Mouse (Mus musculus) megakaryocyte, embryonic 14.5 days (primary cell): ENCODE measurements around the gene Cdc42bpg. TPM values are rescaled to one million over a fixed set of nuclear protein-coding genes. Genes with fewer than 3 reads are reported as not detected.

Experiments used
- H3K27me3 ChIP-seq: replicated peaks from 2 replicates; pipeline ENCODE3; 2012; ENCODE audit warnings: inconsistent platforms
- H3K36me3 ChIP-seq: replicated peaks from 2 replicates; pipeline ENCODE3; 2012; ENCODE audit warnings: low read length, inconsistent platforms, mixed read lengths
- H3K4me1 ChIP-seq: 2 replicates; pipeline ENCODE4 v1.6.1; 2012; ENCODE audit warnings: inconsistent platforms
- H3K4me3 ChIP-seq: replicated peaks from 2 replicates; pipeline ENCODE3; 2012; ENCODE audit warnings: moderate library complexity, mild to moderate bottlenecking, inconsistent platforms
- H3K9me3 ChIP-seq: 2 replicates; pipeline ENCODE4 v1.6.1; 2012; ENCODE audit warnings: inconsistent platforms
- FLI1 ChIP-seq: IDR thresholded peaks from 2 replicates; pipeline ENCODE4 v1.6.1; 2012; ENCODE audit warnings: low read length, inconsistent platforms, mixed read lengths
- GATA1 ChIP-seq: IDR thresholded peaks from 3 replicates; pipeline ENCODE4 v1.6.1; 2012; ENCODE audit warnings: mixed read lengths, low read length, inconsistent platforms, borderline replicate concordance
- polyA plus RNA-seq: library from polyadenylated mRNA; stranded (reverse); fragments of >175 nt; gene quantifications from 2 replicates; pipeline ENCODE4 v1.2.3, GENCODE M21; 2012; ENCODE audit warnings: low replicate concordance; ENCODE audit not compliant: insufficient read depth

Gene Cdc42bpg
- polyA plus RNA-seq, 1 experiment, result 4.8 TPM

DNA sequence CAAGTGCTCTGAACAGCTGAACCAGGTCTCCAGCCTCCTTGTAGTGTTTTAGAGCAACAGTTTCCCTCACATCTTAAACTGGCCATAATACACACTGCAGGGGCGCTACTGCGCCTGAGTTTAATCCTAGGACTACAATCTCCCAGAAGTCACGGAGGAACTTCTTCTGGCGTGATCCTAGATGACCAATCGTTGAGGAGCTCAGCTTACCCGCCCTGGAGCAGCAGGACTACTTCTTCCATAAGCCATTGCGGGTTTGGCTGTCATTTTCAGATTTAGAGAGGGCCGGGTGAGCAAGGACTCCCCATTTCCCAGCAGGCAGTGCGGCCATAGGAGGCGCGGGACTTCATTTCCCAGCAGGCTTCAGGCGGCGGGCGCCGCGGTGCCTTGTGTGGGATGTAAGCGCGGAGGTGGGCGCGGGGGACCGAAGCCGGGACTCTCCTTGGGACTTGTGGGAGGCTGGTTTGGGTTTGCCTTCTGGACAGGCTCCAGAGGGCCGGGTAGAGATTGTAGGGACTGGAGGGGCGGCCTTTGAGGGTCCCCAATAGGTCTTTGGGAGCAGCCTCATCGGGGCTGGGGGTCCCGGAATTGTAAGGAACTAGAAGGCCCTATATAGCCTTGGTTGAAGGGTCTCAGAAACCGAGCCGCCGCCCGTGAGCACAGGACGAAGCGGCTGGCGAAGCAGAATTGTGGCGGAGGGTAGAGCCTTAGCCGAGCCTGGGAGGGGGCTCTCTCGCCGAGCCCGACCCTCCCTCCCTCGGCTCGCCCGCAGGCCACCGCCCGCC lies 28.6 kb downstream of the Cdc42bpg start, which contains the start of gene Men1:
Gene Men1 (plus strand): TSS at position 307 of the 785 bp plus-strand sequence.
- Histone ChIP-seq H3K4me3 (peak within 1 kb of the TSS; percentile 97), H3K36me3 (peaks cover 37% of the 10 kb centered on the region), H3K4me1 (peaks cover 71% of the 10 kb centered on the region), H3K9me3 (no peaks in the 10 kb centered on the region), H3K27me3 (no peaks in the 10 kb centered on the region)
- TF ChIP-seq GATA1 (no peak), FLI1 (no peak)

DNA sequence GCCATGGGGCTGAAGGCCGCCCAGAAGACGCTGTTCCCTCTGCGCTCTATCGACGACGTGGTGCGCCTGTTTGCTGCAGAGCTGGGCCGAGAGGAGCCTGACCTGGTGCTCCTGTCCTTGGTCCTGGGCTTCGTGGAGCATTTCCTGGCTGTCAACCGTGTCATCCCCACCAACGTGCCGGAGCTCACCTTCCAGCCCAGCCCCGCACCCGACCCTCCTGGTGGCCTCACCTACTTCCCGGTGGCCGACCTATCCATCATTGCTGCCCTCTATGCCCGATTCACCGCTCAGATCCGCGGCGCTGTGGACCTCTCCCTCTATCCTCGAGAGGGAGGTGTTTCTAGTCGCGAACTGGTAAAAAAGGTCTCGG lies 29.2 kb downstream of the Cdc42bpg start:
- peaks cover 42% of the 10 kb centered on the region for H3K36me3 ChIP-seq
- H3K4me1 ChIP-seq, result peaks cover 76% of the 10 kb centered on the region

GRCm38 (mm10) chr19:6336920-6337319 lies 30.7 kb downstream of the Cdc42bpg start:
- peaks cover 75% of the 10 kb centered on the region for H3K4me1 ChIP-seq
- no peaks in the 10 kb centered on the region for H3K9me3 ChIP-seq
- TF ChIP-seq GATA1 (no peak), FLI1 (no peak)
- no peaks in the 10 kb centered on the region for H3K27me3 ChIP-seq
- peak overlapping the region; percentile 72 for H3K4me3 ChIP-seq
- H3K36me3 ChIP-seq, result peaks cover 44% of the 10 kb centered on the region

More for the DNA sequence above, 29.2 kb downstream of the Cdc42bpg start:
- H3K27me3 ChIP-seq, result no peaks in the 10 kb centered on the region
- H3K9me3 ChIP-seq, result no peaks in the 10 kb centered on the region
- peak overlapping the region; percentile 97 for H3K4me3 ChIP-seq
- TF ChIP-seq FLI1, result no peak
- TF ChIP-seq GATA1, result no peak

- Histone ChIP-seq H3K27me3 (no peaks in the 10 kb centered on the region), H3K4me1 (peaks cover 85% of the 10 kb centered on the region), H3K36me3 (peaks cover 51% of the 10 kb centered on the region), H3K9me3 (no peaks in the 10 kb centered on the region), H3K4me3 (no peak overlapping the region)
- TF ChIP-seq FLI1 (no peak), GATA1 (no peak)
Observed at GRCm38 (mm10) chr19:6338171-6338570, 31.9 kb downstream of the Cdc42bpg start.

GRCm38 (mm10) chr19:6338716-6339115 lies 32.5 kb downstream of the Cdc42bpg start:
- TF ChIP-seq FLI1 (no peak), GATA1 (no peak)
- H3K9me3 ChIP-seq, result no peaks in the 10 kb centered on the region
- H3K27me3 ChIP-seq, result no peaks in the 10 kb centered on the region
- H3K36me3 ChIP-seq, result peaks cover 55% of the 10 kb centered on the region
- H3K4me3 ChIP-seq, result no peak overlapping the region
- peaks cover 87% of the 10 kb centered on the region for H3K4me1 ChIP-seq

- Histone ChIP-seq H3K27me3 (no peaks in the 10 kb centered on the region), H3K36me3 (peaks cover 59% of the 10 kb centered on the region), H3K9me3 (no peaks in the 10 kb centered on the region), H3K4me1 (peaks cover 86% of the 10 kb centered on the region), H3K4me3 (peak overlapping the region; percentile 14)
- TF ChIP-seq GATA1, result no peak
- no peak for TF ChIP-seq FLI1
Observed at GRCm38 (mm10) chr19:6339191-6339590, 32.9 kb downstream of the Cdc42bpg start.

DNA sequence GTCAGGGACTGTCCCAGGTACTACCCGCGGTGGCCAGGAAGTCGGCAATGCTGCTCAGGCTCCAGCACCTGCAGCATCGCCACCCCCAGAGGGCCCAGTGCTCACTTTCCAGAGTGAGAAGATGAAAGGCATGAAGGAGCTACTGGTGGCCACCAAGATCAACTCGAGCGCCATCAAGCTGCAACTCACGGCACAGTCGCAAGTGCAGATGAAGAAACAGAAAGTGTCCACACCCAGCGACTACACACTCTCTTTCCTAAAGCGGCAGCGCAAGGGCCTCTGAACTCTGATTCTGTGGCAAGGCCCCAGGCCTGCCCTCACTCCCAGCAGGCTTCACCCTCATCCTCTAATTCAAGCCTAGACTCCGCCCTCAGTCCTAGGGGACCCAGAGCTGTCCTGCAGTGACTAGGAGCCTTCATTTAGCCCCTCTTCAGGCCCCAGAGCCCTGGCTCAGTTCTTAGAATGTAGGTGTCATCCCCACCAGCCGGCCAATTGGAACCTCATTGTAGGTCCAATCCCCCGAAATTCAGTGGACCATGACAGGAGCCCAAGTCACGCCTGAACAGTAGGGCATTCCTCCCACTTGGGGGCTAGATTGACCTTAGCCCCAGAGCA lies 33.7 kb downstream of the Cdc42bpg start:
- H3K4me3 ChIP-seq, result peak overlapping the region; percentile 97
- H3K9me3 ChIP-seq, result no peaks in the 10 kb centered on the region
- peaks cover 86% of the 10 kb centered on the region for H3K4me1 ChIP-seq
- TF ChIP-seq GATA1, result no peak
- TF ChIP-seq FLI1, result no peak
- H3K36me3 ChIP-seq, result peaks cover 67% of the 10 kb centered on the region
- no peaks in the 10 kb centered on the region for H3K27me3 ChIP-seq

- TF ChIP-seq GATA1 (no peak), FLI1 (no peak)
- H3K36me3 ChIP-seq, result peaks cover 75% of the 10 kb centered on the region
- H3K4me1 ChIP-seq, result peaks cover 87% of the 10 kb centered on the region
Observed at GRCm38 (mm10) chr19:6340524-6341452, 34.5 kb downstream of the Cdc42bpg start, which contains the start of gene Map4k2. TSS of gene Map4k2 (plus strand) at chr19:6341135.

DNA sequence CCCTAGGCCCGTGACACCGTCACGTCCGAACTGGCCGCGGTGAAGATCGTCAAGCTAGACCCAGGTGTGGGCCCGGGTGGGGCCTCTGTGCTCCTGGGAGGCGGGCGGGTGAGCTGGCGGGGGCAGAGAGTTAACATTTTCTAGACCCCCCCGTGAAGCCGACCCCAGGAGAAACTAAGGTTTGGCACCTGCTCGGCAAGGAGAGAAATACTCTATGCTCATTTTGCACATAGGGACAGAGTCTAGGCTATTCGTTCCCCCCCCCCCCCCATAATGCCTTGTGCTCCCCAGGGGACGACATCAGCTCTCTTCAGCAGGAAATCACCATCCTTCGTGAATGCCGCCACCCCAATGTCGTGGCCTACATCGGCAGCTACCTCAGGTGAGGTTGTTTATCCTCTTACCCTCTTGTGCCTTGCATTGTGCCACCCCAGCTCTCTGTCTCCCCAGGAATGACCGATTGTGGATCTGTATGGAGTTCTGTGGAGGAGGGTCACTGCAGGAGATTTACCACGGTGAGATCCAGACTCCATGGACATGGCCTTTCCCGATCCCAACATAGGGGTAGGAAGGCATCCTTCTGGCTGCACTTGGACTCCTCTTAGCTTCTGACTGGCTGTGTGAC lies 35.3 kb downstream of the Cdc42bpg start:
- Histone ChIP-seq H3K4me3 (peak overlapping the region; percentile 97), H3K36me3 (peaks cover 80% of the 10 kb centered on the region), H3K4me1 (peaks cover 87% of the 10 kb centered on the region), H3K27me3 (peaks cover under 1% of the 10 kb centered on the region), H3K9me3 (no peaks in the 10 kb centered on the region)
- no peak for TF ChIP-seq GATA1
- no peak for TF ChIP-seq FLI1

More at GRCm38 (mm10) chr19:6340524-6341452, 34.5 kb downstream of the Cdc42bpg start, which contains the start of gene Map4k2:
- Histone ChIP-seq H3K9me3 (no peaks in the 10 kb centered on the region), H3K27me3 (no peaks in the 10 kb centered on the region), H3K4me3 (peak within 1 kb of the TSS; percentile 97)
